Mouse (Mus musculus): ENCODE measurements around the gene Sugt1.

Gene Sugt1

DNA sequence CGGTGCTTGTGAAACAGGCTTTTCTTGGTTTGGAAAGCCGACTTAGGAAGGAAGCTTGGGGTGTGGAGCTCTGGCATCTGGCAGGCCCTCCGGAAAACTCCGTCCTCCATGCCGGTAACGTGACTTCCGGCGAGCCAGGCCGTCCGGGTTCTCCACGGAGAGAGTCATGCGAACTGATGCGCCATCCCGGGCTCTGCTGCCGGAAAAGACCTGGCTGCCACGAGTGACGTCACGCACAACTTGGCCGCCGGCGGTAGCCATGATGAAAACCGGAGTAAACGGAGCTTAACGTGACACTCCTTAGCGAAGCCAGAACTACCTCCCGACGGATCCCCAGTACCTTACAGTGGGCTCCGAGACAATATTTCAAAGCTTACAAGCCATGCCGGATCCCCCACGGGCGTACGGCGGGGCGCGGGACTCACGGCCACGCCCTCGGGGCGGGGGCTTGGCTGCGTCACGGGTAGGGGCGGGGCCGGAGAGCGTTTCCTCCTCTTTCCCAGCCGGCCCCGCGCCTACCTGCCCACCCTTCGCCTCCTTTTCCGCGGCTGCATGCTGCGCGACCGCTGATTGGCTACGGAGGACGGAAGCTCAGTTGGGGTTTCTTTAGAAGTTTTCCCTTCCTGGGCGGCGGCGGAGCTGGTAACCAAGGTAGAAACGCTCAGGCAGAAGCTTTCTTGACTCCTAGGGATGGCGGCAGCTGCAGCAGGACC, at the start of gene Sugt1:
Sugt1 (plus strand) TSS at position 553 of the 713 bp plus-strand sequence.
- peak; percentile 97 for DNase-seq

DNA sequence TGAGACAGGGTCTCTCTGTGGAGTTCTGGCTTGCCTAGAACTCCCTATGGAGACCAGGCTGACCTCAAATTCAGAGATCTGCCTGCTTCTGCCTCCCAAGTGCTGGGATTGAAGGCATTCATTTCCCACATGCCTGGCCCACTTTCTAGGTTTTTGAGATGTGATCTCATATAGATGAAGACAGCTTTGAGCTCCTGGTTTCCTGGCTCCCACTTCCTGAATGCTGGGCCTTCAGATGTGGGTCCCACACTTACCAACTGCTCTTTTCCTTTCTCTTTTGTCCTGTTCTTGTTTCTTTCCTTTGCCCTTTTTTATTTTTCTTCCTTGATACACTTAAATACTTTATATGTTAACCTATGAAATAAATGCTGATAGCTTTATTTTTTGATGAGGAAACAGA, 49.6 kb upstream of the Sugt1 start:
- DNase-seq = no peak

DNA sequence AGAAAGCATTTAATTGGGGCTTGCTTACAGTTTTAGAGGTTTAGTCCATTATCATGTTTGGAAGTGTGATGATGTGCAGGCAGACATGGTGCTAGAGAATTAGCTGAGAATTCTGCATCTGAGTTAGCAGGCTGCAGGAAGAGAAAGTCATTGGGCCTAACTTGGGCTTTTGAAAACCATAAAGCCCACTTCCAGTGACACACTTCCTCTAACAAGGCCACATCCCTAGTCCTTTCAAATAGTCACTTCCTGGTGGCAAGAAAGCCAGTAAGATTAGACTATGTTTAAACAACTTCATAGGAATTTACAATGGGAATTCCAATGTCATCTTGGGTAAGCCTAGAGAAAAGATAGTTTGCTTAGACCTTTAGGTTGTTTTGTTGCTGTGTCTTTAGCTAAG, 45.9 kb upstream of the Sugt1 start:
- no peak for DNase-seq

DNA sequence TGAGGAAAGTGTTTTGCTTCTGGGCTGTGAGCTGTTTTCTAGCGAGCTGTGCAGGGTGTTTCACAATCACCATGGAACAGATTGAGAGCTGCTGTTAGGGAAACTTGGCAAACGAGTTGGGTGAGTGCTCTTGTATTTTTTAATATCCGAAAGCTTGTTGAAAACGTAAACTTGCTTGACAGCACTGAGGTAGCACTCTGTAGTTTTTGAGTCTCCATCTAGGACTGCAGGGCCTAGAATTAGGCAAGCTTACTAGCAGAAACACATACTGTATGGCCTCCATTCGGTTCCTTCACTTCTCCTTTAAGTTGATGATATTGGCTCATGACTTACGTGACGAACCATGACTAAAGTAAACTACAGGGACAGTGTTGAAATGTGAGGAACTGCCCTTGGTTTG, 38.1 kb upstream of the Sugt1 start:
- DNase-seq = peak; percentile 57

DNA sequence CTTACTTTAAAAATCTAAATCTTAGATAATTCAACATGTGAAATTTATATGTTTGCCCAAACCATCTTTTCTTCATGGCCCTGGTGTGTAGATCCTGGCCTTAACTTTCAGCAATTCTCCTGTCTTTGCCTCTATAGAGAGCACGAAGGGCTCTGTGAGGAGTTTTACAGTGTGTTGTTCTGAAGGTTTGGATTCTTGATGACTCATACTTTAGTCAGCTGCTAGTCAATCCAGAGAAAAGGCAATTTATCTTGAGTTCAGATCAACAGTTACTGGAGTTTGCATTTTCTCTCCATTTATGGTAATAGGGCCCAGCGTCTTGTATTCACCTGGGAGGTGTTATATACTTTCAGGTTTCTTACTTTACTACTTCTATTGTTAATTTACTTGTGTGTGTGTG, 35.6 kb upstream of the Sugt1 start:
- DNase-seq = no peak

DNA sequence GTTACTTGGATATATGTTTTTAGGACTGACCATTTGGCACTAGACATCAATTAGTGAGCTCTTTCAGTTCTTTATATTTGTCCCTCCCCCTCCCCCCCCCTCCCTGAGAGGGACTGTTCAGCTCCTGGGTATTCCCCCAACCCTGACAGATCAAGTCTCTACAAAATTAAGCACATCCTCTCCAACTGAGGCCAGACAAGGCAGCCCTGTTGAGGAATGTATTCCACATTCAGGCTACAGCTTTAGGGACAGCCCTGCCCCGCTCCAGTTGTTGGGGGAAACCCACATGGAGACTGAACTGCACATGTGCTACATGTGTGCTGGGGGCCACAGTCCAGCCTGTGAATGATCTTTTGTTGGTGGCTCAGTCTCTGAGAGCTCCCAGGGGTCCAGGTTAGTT, 34.6 kb upstream of the Sugt1 start:
- no peak for DNase-seq

GRCm38 (mm10) chr14:79557796-79558195, 29.7 kb upstream of the Sugt1 start:
- no peak for DNase-seq

DNA sequence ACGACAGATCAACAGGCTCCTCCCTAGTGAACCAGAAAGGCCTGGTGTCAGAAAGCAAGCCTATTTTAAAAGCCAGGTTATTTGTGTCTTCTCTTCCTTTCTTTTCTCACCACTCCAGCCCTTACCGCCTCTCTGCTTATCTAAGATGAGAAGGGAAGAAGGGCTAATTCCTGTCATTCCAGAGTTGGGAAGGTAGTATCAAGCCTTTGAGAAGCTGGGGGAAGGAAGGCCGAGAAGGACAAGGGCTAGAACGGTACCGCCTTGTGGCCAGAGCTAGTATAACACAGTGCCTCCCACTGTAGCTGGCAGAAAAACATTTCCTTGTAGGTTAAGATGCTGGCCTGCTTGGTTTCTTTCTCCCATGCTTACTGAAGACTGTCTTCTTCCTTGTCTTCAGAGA, 24.7 kb upstream of the Sugt1 start:
- DNase-seq = no peak

GRCm38 (mm10) chr14:79564784-79565183, 22.7 kb upstream of the Sugt1 start:
- DNase-seq = no peak

GRCm38 (mm10) chr14:79573482-79574191, 13.9 kb upstream of the Sugt1 start:
- no peak for DNase-seq

DNA sequence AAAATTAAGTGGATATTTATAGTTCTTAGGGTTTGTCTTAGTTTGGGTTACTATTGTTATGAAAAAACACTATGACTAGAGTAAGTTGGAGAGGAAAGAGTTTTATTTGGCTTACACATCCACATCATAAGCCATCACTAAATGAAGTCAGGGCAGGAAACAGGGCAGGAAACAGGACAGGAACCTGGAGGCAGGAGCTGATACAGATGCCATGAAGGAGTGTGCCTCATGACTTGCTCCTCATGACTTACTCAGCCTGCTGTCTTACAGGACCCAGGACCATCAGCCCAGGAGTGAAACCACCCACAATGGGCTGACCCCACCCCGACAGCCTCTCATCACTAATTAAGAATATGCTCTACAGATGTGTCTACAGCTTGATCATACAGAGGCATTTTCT, 13.1 kb upstream of the Sugt1 start:
- no peak for DNase-seq

- DNase-seq = no peak
These were observed 3.8 kb upstream of the Sugt1 start for GRCm38 (mm10) chr14:79583526-79584245.

GRCm38 (mm10) chr14:79586499-79587138, 872 bp upstream of the Sugt1 start:
- no peak for DNase-seq

GRCm38 (mm10) chr14:79587852-79588229, 350 bp downstream of the Sugt1 start:
- DNase-seq = no peak

GRCm38 (mm10) chr14:79588534-79588951, 1.1 kb downstream of the Sugt1 start:
- no peak for DNase-seq

- no peak for DNase-seq
These were observed 1.9 kb downstream of the Sugt1 start for GRCm38 (mm10) chr14:79589401-79589800.

- no peak for DNase-seq
These were observed 3.4 kb downstream of the Sugt1 start for GRCm38 (mm10) chr14:79590916-79591315.

- no peak for DNase-seq
These were observed 4.1 kb downstream of the Sugt1 start for GRCm38 (mm10) chr14:79591611-79592010.

- DNase-seq = no peak
These were observed 6.6 kb downstream of the Sugt1 start for GRCm38 (mm10) chr14:79594069-79594468.

DNA sequence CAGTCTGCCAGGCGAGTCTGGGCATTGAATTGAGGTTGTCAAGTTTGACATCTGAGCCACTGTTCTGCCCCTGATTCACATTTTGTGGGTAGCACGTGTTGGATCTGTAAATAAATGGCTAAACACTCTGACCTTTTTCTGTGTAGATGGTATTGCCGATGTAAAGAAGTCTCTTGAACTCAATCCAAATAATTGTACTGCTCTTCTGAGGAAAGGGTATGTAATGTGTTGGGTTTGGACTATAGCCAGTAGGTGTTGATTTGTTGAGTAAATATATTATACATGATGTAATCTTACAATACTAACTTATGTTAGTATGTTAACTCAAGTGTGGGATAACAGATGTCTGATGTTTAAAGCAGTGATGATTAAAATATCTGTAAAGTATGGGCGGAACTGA, 9.1 kb downstream of the Sugt1 start:
- DNase-seq = no peak

GRCm38 (mm10) chr14:79605881-79606280, 18.4 kb downstream of the Sugt1 start:
- no peak for DNase-seq

GRCm38 (mm10) chr14:79606392-79606791, 18.9 kb downstream of the Sugt1 start:
- DNase-seq = no peak

- peak; percentile 63 for DNase-seq
These were observed 19.4 kb downstream of the Sugt1 start for GRCm38 (mm10) chr14:79606867-79607266.
